Mouse (Mus musculus) kidney, adult 2 months (tissue): Measurements from ENCODE around the gene Mss51.

Source experiments
- CTCF ChIP-seq: fragments of 200-500 bp; conservative IDR thresholded peaks from 2 replicates; pipeline ENCODE4 v1.5.1; 2011; ENCODE audit warnings: low read depth, mild to moderate bottlenecking, control low read depth, low read length, moderate library complexity, mixed read lengths; ENCODE audit not compliant: insufficient read depth, insufficient read length
- POLR2A ChIP-seq: fragments of 200-500 bp; IDR thresholded peaks from one replicate; pipeline ENCODE4 v1.6.1; 2011; ENCODE audit warnings: low read depth, low read length, control low read depth

- no peak for TF ChIP-seq CTCF
- no peak for TF ChIP-seq POLR2A
Observed at GRCm38 (mm10) chr14:20436976-20437375, 59.7 kb downstream of the Mss51 start.
